Mouse (Mus musculus): ENCODE results near the gene Gucy2c.

GRCm38 (mm10) chr6:136655786-136656185 lies 125.8 kb downstream of the Gucy2c start:
- TF ChIP-seq CTCF (IDR thresholded peaks at IDR 0.05; ENCODE audit: low read depth) (no peak), EP300 (IDR thresholded peaks at IDR 0.05; ENCODE audit: low read depth) (no peak)

Data from liver, embryonic 14.5 days (tissue).